Mouse (Mus musculus) liver, postnatal 0 days (tissue): ENCODE data around the gene Srsf2.

ENCODE experiments used
- CTCF ChIP-seq: sonication (generic); IDR thresholded peaks from 2 replicates; pipeline ENCODE4 v1.5.1; 2016; ENCODE audit warnings: antibody characterized with exemption, low read depth
- EP300 ChIP-seq: IDR thresholded peaks from 2 replicates; pipeline ENCODE4 v1.6.1; 2016; ENCODE audit warnings: antibody characterized with exemption, low read depth, mild to moderate bottlenecking

GRCm38 (mm10) chr11:116838936-116839335 is 14.0 kb downstream of the Srsf2 start:
- no peak for TF ChIP-seq CTCF
- no peak for TF ChIP-seq EP300
